Comparison of ENCODE assay signal across 16 mouse cellular contexts in the genomic region with DNA sequence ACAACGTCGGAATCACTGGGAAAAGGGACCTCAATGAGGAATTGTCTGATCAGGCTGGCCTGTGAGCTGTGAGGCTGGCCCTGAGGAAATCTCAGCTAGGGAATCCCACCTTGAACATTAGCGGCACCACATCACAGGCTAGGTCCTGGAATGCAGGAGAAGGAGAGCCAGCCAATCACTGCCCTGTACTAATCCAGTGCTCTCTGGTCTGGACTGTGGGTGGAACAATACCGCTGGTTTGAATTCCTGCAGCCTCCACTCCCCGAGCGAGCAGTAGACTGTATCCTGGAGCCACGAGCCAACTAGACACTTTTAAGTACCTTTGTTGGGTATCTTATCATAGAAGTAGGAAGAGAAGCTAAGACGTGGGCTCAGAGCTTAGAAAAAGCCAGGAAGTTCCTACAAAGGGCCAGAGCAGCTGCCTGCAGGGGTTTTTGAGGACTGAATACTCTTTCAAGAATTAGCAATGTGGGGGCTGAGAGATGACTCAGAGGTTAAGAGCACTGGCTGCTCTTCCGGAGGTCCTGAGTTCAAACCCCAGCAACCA. TPM values are rescaled to one million over a fixed set of nuclear protein-coding genes. Genes with fewer than 3 reads are reported as not detected.
A peak's percentile ranks its signal among the peaks of the same experiment; 100 is the strongest.
DNase-seq lines count a peak whose midpoint lies in the region; ATAC-seq lines count a peak whose summit lies in the region.
"Had no signal": no experiment of that assay in that cellular context is flagged by ENCODE, and none has a peak within 500 bp of the region (broad histone marks: within the 10 kb centered on the region; RNA-seq: fewer than 3 reads in every experiment).

No protein-coding gene starts in this region.

- 24% methylated on average over 9 of the region's 9 CpGs for WGBS in heart, embryonic 14.5 days
- 43% methylated on average over 9 of the region's 9 CpGs for WGBS in midbrain, embryonic 10.5 days
- WGBS in midbrain, embryonic 14.5 days = 32% methylated on average over 9 of the region's 9 CpGs
- 36% methylated on average over 9 of the region's 9 CpGs for WGBS in limb, embryonic 13.5 days

- peaks cover 30% of the 10 kb centered on the region for H3K36me3 ChIP-seq in heart, embryonic 14.5 days (ENCODE audit: control insufficient read depth, insufficient read depth, low read length)
- peaks cover 25% of the 10 kb centered on the region for H3K36me3 ChIP-seq in midbrain, embryonic 10.5 days
- H3K36me3 ChIP-seq in midbrain, embryonic 14.5 days (ENCODE audit: control insufficient read depth, insufficient read depth, low read length) = no peaks in the 10 kb centered on the region
- H3K36me3 ChIP-seq in limb, embryonic 13.5 days = peaks cover 23% of the 10 kb centered on the region

- no peak overlapping the region for H3K4me2 ChIP-seq in heart, embryonic 14.5 days (ENCODE audit: low read length)
- no peak overlapping the region for H3K4me2 ChIP-seq in midbrain, embryonic 14.5 days (ENCODE audit: low read length)
- no peak overlapping the region for H3K4me2 ChIP-seq in limb, embryonic 13.5 days (replicated peaks)
- H3K4me2 ChIP-seq: liver, embryonic 12.5 days; stomach, embryonic 15.5 days had no signal

- peaks cover 15 to 24% of the 10 kb centered on the region in 2 experiments for H3K4me1 ChIP-seq in heart, embryonic 14.5 days (ENCODE audit: control insufficient read depth in 2 of 2, insufficient read depth in 2 of 2, low read length in 2 of 2)
- peaks cover 37% of the 10 kb centered on the region for H3K4me1 ChIP-seq in midbrain, embryonic 10.5 days
- no peaks in the 10 kb centered on the region for H3K4me1 ChIP-seq in midbrain, embryonic 14.5 days (ENCODE audit: control insufficient read depth, insufficient read depth, low read length)
- peaks cover 33% of the 10 kb centered on the region for H3K4me1 ChIP-seq in limb, embryonic 13.5 days
- H3K4me1 ChIP-seq: liver, embryonic 12.5 days had no signal

- H3K9ac ChIP-seq in heart, embryonic 14.5 days (ENCODE audit: low read length) = no peak overlapping the region
- no peak overlapping the region for H3K9ac ChIP-seq in midbrain, embryonic 14.5 days (replicated peaks; ENCODE audit: low read length)
- H3K9ac ChIP-seq in limb, embryonic 13.5 days = no peak overlapping the region
- H3K9ac ChIP-seq: liver, embryonic 12.5 days; stomach, embryonic 15.5 days had no signal

- intact Hi-C loops in heart, postnatal 14 days (cut with DNase I) = no loop called here

- DNase-seq in heart, postnatal 14 days = no peak
- DNase-seq in midbrain, embryonic 10.5 days (ENCODE audit: low spot score) = no peak
- no peak for DNase-seq in midbrain, embryonic 14.5 days
- DNase-seq in WW6 (ENCODE audit: low read depth, low spot score) = peak; percentile 43
- DNase-seq in adrenal gland, postnatal 4 days (ENCODE audit: low spot score in 2 of 2) = no peak
- no peak for DNase-seq in embryo, embryonic 10.5 days (ENCODE audit: low spot score)
- DNase-seq: adrenal gland, postnatal 36 days; cerebellum, adult 11 months had no signal

- H3K27ac ChIP-seq in heart, embryonic 14.5 days (replicated peaks in 1 of 2; ENCODE audit: control insufficient read depth in 1 of 2, insufficient read depth in 1 of 2, low read depth in 2 of 2, low read length in 2 of 2) = peak overlapping the region; percentile 14 to 31; a peak in 2 of 4 replicates
- peak overlapping the region; percentile 28; the same call in 1 of the 2 replicates for H3K27ac ChIP-seq in midbrain, embryonic 10.5 days (replicated peaks)
- H3K27ac ChIP-seq in midbrain, embryonic 14.5 days (replicated peaks; ENCODE audit: low read depth, low read length) = no peak overlapping the region
- peak overlapping the region; percentile 28; the same call in 1 of the 2 replicates for H3K27ac ChIP-seq in limb, embryonic 13.5 days
- H3K27ac ChIP-seq: liver, embryonic 12.5 days; macrophage; stomach, embryonic 15.5 days had no signal

- H3K4me3 ChIP-seq in heart, embryonic 14.5 days (ENCODE audit: control insufficient read depth in 1 of 2, insufficient read depth in 1 of 2, low read depth in 1 of 2, low read length in 2 of 2) = no peak overlapping the region
- no peak overlapping the region for H3K4me3 ChIP-seq in midbrain, embryonic 10.5 days
- no peak overlapping the region for H3K4me3 ChIP-seq in midbrain, embryonic 14.5 days (replicated peaks; ENCODE audit: low read depth, low read length)
- H3K4me3 ChIP-seq in limb, embryonic 13.5 days = no peak overlapping the region
- H3K4me3 ChIP-seq: liver, embryonic 12.5 days; stomach, embryonic 15.5 days had no signal

- no peaks in the 10 kb centered on the region for H3K9me3 ChIP-seq in heart, embryonic 14.5 days (ENCODE audit: control insufficient read depth, low read length)
- H3K9me3 ChIP-seq in midbrain, embryonic 10.5 days (replicated peaks) = no peaks in the 10 kb centered on the region; the same call in 1 of the 2 replicates
- no peaks in the 10 kb centered on the region for H3K9me3 ChIP-seq in midbrain, embryonic 14.5 days (ENCODE audit: control insufficient read depth, low read length)
- no peaks in the 10 kb centered on the region for H3K9me3 ChIP-seq in limb, embryonic 13.5 days
- H3K9me3 ChIP-seq: liver, embryonic 12.5 days; stomach, embryonic 15.5 days had no signal

- peak; percentile 64 for ATAC-seq in heart, embryonic 14.5 days (ENCODE audit: insufficient number of reproducible peaks, insufficient read depth, low FRiP score, low read depth)
- ATAC-seq in midbrain, embryonic 14.5 days (ENCODE audit: low FRiP score, low TSS enrichment) = no peak
- ATAC-seq in limb, embryonic 13.5 days (ENCODE audit: low FRiP score, low read depth) = peak; percentile 52; the same call in 1 of the 2 replicates
- ATAC-seq: inflammation-experienced regulatory T-cells, adult 6 months; liver, embryonic 12.5 days had no signal

- H3K27me3 ChIP-seq in heart, embryonic 14.5 days (ENCODE audit: control insufficient read depth, insufficient read depth, low read length) = no peaks in the 10 kb centered on the region
- H3K27me3 ChIP-seq in midbrain, embryonic 10.5 days (ENCODE audit: low read depth, poor library complexity, severe bottlenecking) = no peaks in the 10 kb centered on the region
- no peaks in the 10 kb centered on the region for H3K27me3 ChIP-seq in midbrain, embryonic 14.5 days (ENCODE audit: control insufficient read depth, insufficient read depth, low read length)
- H3K27me3 ChIP-seq in limb, embryonic 13.5 days = no peaks in the 10 kb centered on the region
- H3K27me3 ChIP-seq: liver, embryonic 12.5 days; stomach, embryonic 15.5 days had no signal

RNA-seq across cellular contexts. Expression of a gene that starts 28.2 kb away (rescaled TPM):
- 0.11 TPM in 1 of 2 replicates, not detected in the other for polyA plus RNA-seq in heart, embryonic 14.5 days (2014; fragmentation: Nextera tagmentation; extraction: Ambion mirVana)
- total RNA-seq in heart, postnatal 14 days (2021) = not detected
- not detected in 2 replicates for polyA plus RNA-seq in midbrain, embryonic 10.5 days (2016; fragmentation: Nextera tagmentation; extraction: Ambion mirVana)
- polyA plus RNA-seq in midbrain, embryonic 14.5 days (2014; fragmentation: Nextera tagmentation; extraction: Ambion mirVana) = not detected in 2 replicates
- polyA plus RNA-seq in limb, embryonic 13.5 days (2015; fragmentation: Nextera tagmentation; extraction: Ambion mirVana) = 0.05 TPM in 1 of 2 replicates, not detected in the other
- total RNA-seq in adrenal gland, postnatal 4 days (2021) = under 1 TPM in 1 of 2 experiments, not detected in 1; 0.28 TPM
- total RNA-seq: common myeloid progenitor, adult 5-6 weeks; left cerebral cortex, adult 18-20 months had no signal
- polyA plus RNA-seq: liver, embryonic 12.5 days; macrophage had no signal

RNA-seq across cellular contexts. Expression of a gene that starts 52.6 kb away (rescaled TPM):
- polyA plus RNA-seq in heart, embryonic 14.5 days (2014; fragmentation: Nextera tagmentation; extraction: Ambion mirVana) = 0.97 and 1.1 TPM in 2 replicates
- total RNA-seq in heart, postnatal 14 days (2021) = 1 to 10 TPM; 3.5 to 4.3 TPM
- polyA plus RNA-seq in midbrain, embryonic 10.5 days (2016; fragmentation: Nextera tagmentation; extraction: Ambion mirVana) = 0.33 and 0.34 TPM in 2 replicates
- 0.15 and 0.22 TPM in 2 replicates for polyA plus RNA-seq in midbrain, embryonic 14.5 days (2014; fragmentation: Nextera tagmentation; extraction: Ambion mirVana)
- polyA plus RNA-seq in limb, embryonic 13.5 days (2015; fragmentation: Nextera tagmentation; extraction: Ambion mirVana) = 2.1 and 2.8 TPM in 2 replicates
- total RNA-seq in adrenal gland, postnatal 4 days (2021) = 1 to 10 TPM; 6.3 to 7.7 TPM
- polyA plus RNA-seq: inflammation-experienced regulatory T-cells, adult 6 months had no signal

RNA-seq across cellular contexts. Expression of a gene that starts 57.5 kb away (rescaled TPM):
- polyA plus RNA-seq in heart, embryonic 14.5 days (2014; fragmentation: Nextera tagmentation; extraction: Ambion mirVana) = 19.5 and 21.7 TPM in 2 replicates
- total RNA-seq in heart, postnatal 14 days (2021) = 10 to 100 TPM; 32.0 to 36.8 TPM
- 35.8 and 36.1 TPM in 2 replicates for polyA plus RNA-seq in midbrain, embryonic 10.5 days (2016; fragmentation: Nextera tagmentation; extraction: Ambion mirVana)
- 16.5 and 18.7 TPM in 2 replicates for polyA plus RNA-seq in midbrain, embryonic 14.5 days (2014; fragmentation: Nextera tagmentation; extraction: Ambion mirVana)
- 20.2 and 24.1 TPM in 2 replicates for polyA plus RNA-seq in limb, embryonic 13.5 days (2015; fragmentation: Nextera tagmentation; extraction: Ambion mirVana)
- total RNA-seq in adrenal gland, postnatal 4 days (2021) = 10 to 100 TPM; 34.5 to 35.9 TPM
